Comparison of ENCODE assay signal across 8 mouse cellular contexts in genomic region chr10:120801127-120801526, GRCm38 (mm10).
DNase-seq lines count a peak whose midpoint lies in the region; ATAC-seq lines count a peak whose summit lies in the region.

No protein-coding gene starts in this region.

- H3K4me3 ChIP-seq in forebrain, embryonic 10.5 days = no peak overlapping the region
- no peak overlapping the region for H3K4me3 ChIP-seq in forebrain, embryonic 16.5 days (replicated peaks; ENCODE audit: low read length)
- H3K4me3 ChIP-seq in kidney, embryonic 16.5 days (ENCODE audit: low read length) = peak overlapping the region; percentile 31
- H3K4me3 ChIP-seq in intestine, embryonic 15.5 days (replicated peaks) = no peak overlapping the region
- H3K4me3 ChIP-seq in neural tube, embryonic 13.5 days = no peak overlapping the region

- WGBS in forebrain, embryonic 10.5 days = 54% methylated on average over 6 of the region's 6 CpGs
- 19% methylated on average over 6 of the region's 6 CpGs for WGBS in forebrain, embryonic 16.5 days
- 19% methylated on average over 6 of the region's 6 CpGs for WGBS in kidney, embryonic 16.5 days
- WGBS in intestine, embryonic 15.5 days = 13% methylated on average over 6 of the region's 6 CpGs
- 22% methylated on average over 6 of the region's 6 CpGs for WGBS in neural tube, embryonic 13.5 days

- no peaks in the 10 kb centered on the region for H3K27me3 ChIP-seq in forebrain, embryonic 10.5 days (ENCODE audit: poor library complexity, severe bottlenecking)
- no peaks in the 10 kb centered on the region for H3K27me3 ChIP-seq in forebrain, embryonic 16.5 days (replicated peaks; ENCODE audit: control insufficient read depth, insufficient read depth, low read length)
- no peaks in the 10 kb centered on the region for H3K27me3 ChIP-seq in kidney, embryonic 16.5 days (ENCODE audit: insufficient read depth, low read length)
- H3K27me3 ChIP-seq in intestine, embryonic 15.5 days (replicated peaks) = no peaks in the 10 kb centered on the region
- H3K27me3 ChIP-seq in neural tube, embryonic 13.5 days = no peaks in the 10 kb centered on the region

- peaks cover 31% of the 10 kb centered on the region for H3K4me1 ChIP-seq in forebrain, embryonic 10.5 days
- no peaks in the 10 kb centered on the region for H3K4me1 ChIP-seq in forebrain, embryonic 16.5 days (replicated peaks; ENCODE audit: control insufficient read depth, insufficient read depth, low read length)
- peaks cover 16% of the 10 kb centered on the region for H3K4me1 ChIP-seq in kidney, embryonic 16.5 days (ENCODE audit: insufficient read depth, low read length)
- H3K4me1 ChIP-seq in intestine, embryonic 15.5 days (replicated peaks) = peaks cover 14% of the 10 kb centered on the region
- peaks cover 20% of the 10 kb centered on the region for H3K4me1 ChIP-seq in neural tube, embryonic 13.5 days (replicated peaks)

- no peak overlapping the region for H3K4me2 ChIP-seq in forebrain, embryonic 16.5 days (ENCODE audit: low read length)
- peak overlapping the region; percentile 53 for H3K4me2 ChIP-seq in kidney, embryonic 16.5 days (replicated peaks; ENCODE audit: low read depth, low read length)
- peak overlapping the region; percentile 49 for H3K4me2 ChIP-seq in intestine, embryonic 15.5 days (replicated peaks)
- peak overlapping the region; percentile 40 for H3K4me2 ChIP-seq in neural tube, embryonic 13.5 days

- H3K36me3 ChIP-seq in forebrain, embryonic 10.5 days (replicated peaks) = no peaks in the 10 kb centered on the region
- no peaks in the 10 kb centered on the region for H3K36me3 ChIP-seq in forebrain, embryonic 16.5 days (ENCODE audit: control insufficient read depth, insufficient read depth)
- no peaks in the 10 kb centered on the region for H3K36me3 ChIP-seq in kidney, embryonic 16.5 days (ENCODE audit: insufficient read depth, low read length)
- H3K36me3 ChIP-seq in intestine, embryonic 15.5 days = no peaks in the 10 kb centered on the region
- H3K36me3 ChIP-seq in neural tube, embryonic 13.5 days = no peaks in the 10 kb centered on the region

- H3K9ac ChIP-seq in forebrain, embryonic 16.5 days (replicated peaks; ENCODE audit: low read depth, low read length) = no peak overlapping the region
- peak overlapping the region; percentile 39 for H3K9ac ChIP-seq in kidney, embryonic 16.5 days (replicated peaks; ENCODE audit: low read length)
- no peak overlapping the region for H3K9ac ChIP-seq in intestine, embryonic 15.5 days
- 0 out of 2 replicates have a peak overlapping the region, but pooled peaks have one; percentile 31 for H3K9ac ChIP-seq in neural tube, embryonic 13.5 days

- no peak for ATAC-seq in forebrain, embryonic 16.5 days
- peak; percentile 46; the same call in 1 of the 2 replicates for ATAC-seq in kidney, embryonic 16.5 days (ENCODE audit: low FRiP score, low TSS enrichment)
- no peak for ATAC-seq in intestine, embryonic 15.5 days
- peak; percentile 69; the same call in 1 of the 2 replicates for ATAC-seq in neural tube, embryonic 13.5 days (ENCODE audit: low read depth)

- H3K27ac ChIP-seq in forebrain, embryonic 10.5 days = peak overlapping the region; percentile 74
- H3K27ac ChIP-seq in forebrain, embryonic 16.5 days (ENCODE audit: low read length) = no peak overlapping the region
- H3K27ac ChIP-seq in kidney, embryonic 16.5 days (ENCODE audit: low read length) = peak overlapping the region; percentile 82
- H3K27ac ChIP-seq in intestine, embryonic 15.5 days = no peak overlapping the region
- H3K27ac ChIP-seq in neural tube, embryonic 13.5 days (replicated peaks) = peak overlapping the region; percentile 65

- H3K9me3 ChIP-seq in forebrain, embryonic 10.5 days = no peaks in the 10 kb centered on the region
- no peaks in the 10 kb centered on the region for H3K9me3 ChIP-seq in forebrain, embryonic 16.5 days (ENCODE audit: control insufficient read depth, low read length)
- no peaks in the 10 kb centered on the region for H3K9me3 ChIP-seq in kidney, embryonic 16.5 days (ENCODE audit: low read length)
- no peaks in the 10 kb centered on the region for H3K9me3 ChIP-seq in intestine, embryonic 15.5 days
- H3K9me3 ChIP-seq in neural tube, embryonic 13.5 days = no peaks in the 10 kb centered on the region

- no peak for DNase-seq in forebrain, embryonic 10.5 days (ENCODE audit: extremely low spot score, low spot score)
- DNase-seq in kidney, postnatal 25 days = no peak
- DNase-seq in urinary bladder, adult 18-20 months (ENCODE audit: low spot score in 2 of 2) = no peak
- no peak for DNase-seq in cerebellum, postnatal 25 days

Comparison
In these comparisons a context has a peak if more than half of its experiments do, and no peak if none do; other contexts are left out.
1. H3K27ac ChIP-seq: peak in forebrain, embryonic 10.5 days (single experiment), kidney, embryonic 16.5 days (single experiment) and neural tube, embryonic 13.5 days (single experiment); none in forebrain, embryonic 16.5 days (single experiment) and intestine, embryonic 15.5 days (single experiment).
2. ATAC-seq: peak in kidney, embryonic 16.5 days (single experiment) and neural tube, embryonic 13.5 days (single experiment); none in forebrain, embryonic 16.5 days (single experiment) and intestine, embryonic 15.5 days (single experiment).
3. H3K9ac ChIP-seq: peak in kidney, embryonic 16.5 days (single experiment) and neural tube, embryonic 13.5 days (single experiment); none in forebrain, embryonic 16.5 days (single experiment) and intestine, embryonic 15.5 days (single experiment).